Mouse (Mus musculus): ENCODE results near the gene Lexm.

GRCm38 (mm10) chr4:106664697-106665096 lies 47.7 kb upstream of the Lexm start:
- no peak for TF ChIP-seq POLR2A (IDR thresholded peaks at IDR 0.05; ENCODE audit: insufficient read depth, low read depth, low read length)
- no peak for TF ChIP-seq CTCF (IDR thresholded peaks at IDR 0.05)
